ENCODE assay signal across 9 mouse cellular contexts in the genomic region with DNA sequence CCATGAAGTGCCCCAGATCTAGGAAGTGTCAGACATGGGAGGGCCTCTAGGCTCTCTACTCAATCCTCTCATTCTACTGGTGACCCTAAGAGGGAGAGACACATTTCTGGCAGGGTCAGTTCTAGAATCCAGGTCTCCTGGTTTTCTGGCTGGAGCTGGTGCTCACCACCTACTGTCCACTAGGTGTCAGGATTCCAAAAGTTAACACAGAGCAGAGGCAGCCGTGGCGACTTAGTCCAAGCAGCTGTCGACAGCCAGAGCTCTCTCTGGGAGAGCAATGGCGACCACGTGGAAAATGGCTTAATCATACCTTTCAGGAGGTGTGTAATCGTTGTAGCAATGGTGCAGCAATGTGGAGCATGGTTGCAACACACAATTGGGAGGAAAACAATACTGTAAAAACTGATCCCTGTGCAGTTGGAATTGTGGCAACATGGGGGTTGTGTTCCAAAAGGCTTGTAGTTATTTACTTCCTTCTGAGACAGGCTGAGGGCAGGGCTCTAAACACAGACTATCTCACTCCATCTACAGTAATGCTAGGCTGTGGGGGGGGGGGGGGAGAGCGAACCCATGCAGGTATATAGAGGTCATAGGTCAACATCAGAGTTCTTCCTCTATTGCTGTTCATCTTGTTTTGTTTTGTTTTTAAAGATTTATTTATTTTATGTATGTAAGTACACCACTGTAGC. TPM values are rescaled to one million over a fixed set of nuclear protein-coding genes. Genes with fewer than 3 reads are reported as not detected.
DNase-seq lines count a peak whose midpoint lies in the region; ATAC-seq and TF ChIP-seq lines count a peak whose summit lies in the region.
"Had no signal": no experiment of that assay in that cellular context is flagged by ENCODE, and none has a peak within 500 bp of the region (broad histone marks: within the 10 kb centered on the region; RNA-seq: fewer than 3 reads in every experiment).

No protein-coding gene starts in this region.

- peak; percentile 56; the same call in 1 of the 2 replicates for ATAC-seq in cerebellum, adult (ENCODE audit: insufficient number of reproducible peaks, low FRiP score, low TSS enrichment)
- ATAC-seq in forebrain, embryonic 11.5 days (replicated peaks; ENCODE audit: low FRiP score): peak; percentile 74
- peak; percentile 79 for ATAC-seq in heart, postnatal 0 days (ENCODE audit: insufficient read depth, low read depth)
- peak; percentile 43; the same call in 1 of the 2 replicates for ATAC-seq in liver, embryonic 14.5 days (ENCODE audit: insufficient read depth)
- peak; percentile 78 for ATAC-seq in neural tube, embryonic 11.5 days (ENCODE audit: insufficient read depth, low FRiP score, low TSS enrichment)

- no peak overlapping the region for H3K9ac ChIP-seq in ES-E14 (ENCODE audit: insufficient read depth, low read depth, low read length, poor library complexity, severe bottlenecking)
- no peak overlapping the region for H3K9ac ChIP-seq in forebrain, embryonic 11.5 days (ENCODE audit: low read length)
- H3K9ac ChIP-seq in heart, postnatal 0 days (replicated peaks; ENCODE audit: low read depth, low read length): no peak overlapping the region
- no peak overlapping the region for H3K9ac ChIP-seq in liver, embryonic 14.5 days (replicated peaks)
- H3K9ac ChIP-seq in neural tube, embryonic 11.5 days (ENCODE audit: low read length): no peak overlapping the region

- peak; percentile 75 for TF ChIP-seq CTCF in heart, postnatal 0 days (IDR thresholded peaks at IDR 0.05; ENCODE audit: low read depth)
- peak; percentile 80 for TF ChIP-seq CTCF in liver, embryonic 14.5 days (IDR thresholded peaks at IDR 0.05; ENCODE audit: low read depth)

- H3K4me1 ChIP-seq in ES-E14 (ENCODE audit: control insufficient read depth in 2 of 2, insufficient read depth in 2 of 2, low read length in 2 of 2, poor library complexity in 1 of 2): peaks cover 0 to 6% of the 10 kb centered on the region in 2 experiments; a peak in 1 of 4 replicates
- no peaks in the 10 kb centered on the region; the same call in 1 of the 2 replicates for H3K4me1 ChIP-seq in forebrain, embryonic 11.5 days (replicated peaks; ENCODE audit: control insufficient read depth, insufficient read depth, low read length)
- no peaks in the 10 kb centered on the region for H3K4me1 ChIP-seq in heart, postnatal 0 days (ENCODE audit: control insufficient read depth, insufficient read depth)
- H3K4me1 ChIP-seq in liver, embryonic 14.5 days (replicated peaks; ENCODE audit: control insufficient read depth in 2 of 2, insufficient read depth in 2 of 2, low read length in 1 of 2): peaks cover 0 to 2% of the 10 kb centered on the region in 2 experiments; a peak in 1 of 4 replicates
- H3K4me1 ChIP-seq in neural tube, embryonic 11.5 days (ENCODE audit: control insufficient read depth, insufficient read depth, low read length): no peaks in the 10 kb centered on the region

- no peaks in the 10 kb centered on the region for H3K9me3 ChIP-seq in ES-E14 (ENCODE audit: control insufficient read depth, insufficient read depth, low read depth, low read length)
- no peaks in the 10 kb centered on the region for H3K9me3 ChIP-seq in forebrain, embryonic 11.5 days (ENCODE audit: control insufficient read depth, low read length)
- no peaks in the 10 kb centered on the region for H3K9me3 ChIP-seq in heart, postnatal 0 days (replicated peaks; ENCODE audit: control insufficient read depth, low read length)
- no peaks in the 10 kb centered on the region for H3K9me3 ChIP-seq in liver, embryonic 14.5 days (ENCODE audit: control insufficient read depth, low read length)
- no peaks in the 10 kb centered on the region for H3K9me3 ChIP-seq in neural tube, embryonic 11.5 days (ENCODE audit: control insufficient read depth, low read length)

- H3K4me2 ChIP-seq in forebrain, embryonic 11.5 days (ENCODE audit: low read depth, low read length, severe bottlenecking): no peak overlapping the region
- H3K4me2 ChIP-seq in heart, postnatal 0 days (ENCODE audit: low read depth, low read length): no peak overlapping the region
- no peak overlapping the region for H3K4me2 ChIP-seq in liver, embryonic 14.5 days (ENCODE audit: low read depth)
- no peak overlapping the region for H3K4me2 ChIP-seq in neural tube, embryonic 11.5 days (ENCODE audit: low read depth)

- 13% methylated on average over 7 of the region's 7 CpGs for WGBS in forebrain, embryonic 11.5 days
- WGBS in heart, postnatal 0 days: 11% methylated on average over 7 of the region's 7 CpGs
- WGBS in liver, embryonic 14.5 days (ENCODE audit: insufficient replicate concordance): 8% methylated on average over 7 of the region's 7 CpGs
- WGBS in neural tube, embryonic 11.5 days: 13% methylated on average over 7 of the region's 7 CpGs

- peak; percentile 71 for DNase-seq in ES-E14 (ENCODE audit: low read depth, low spot score)
- peak; percentile 79 for DNase-seq in forebrain, embryonic 11.5 days (ENCODE audit: low spot score)
- DNase-seq in heart, postnatal 0 days (ENCODE audit: low spot score): peak; percentile 64
- DNase-seq in kidney, postnatal 25 days: peak; percentile 77 to 78
- DNase-seq in liver, embryonic 14.5 days (ENCODE audit: low read depth in 3 of 3, low spot score in 3 of 3): peak; percentile 27 to 32 (median 28)
- DNase-seq in neural tube, embryonic 11.5 days (ENCODE audit: low spot score): peak; percentile 75
- DNase-seq in thymus, postnatal 0 days (ENCODE audit: low spot score): peak; percentile 46

- no peaks in the 10 kb centered on the region for H3K27me3 ChIP-seq in forebrain, embryonic 11.5 days (ENCODE audit: control insufficient read depth, insufficient read depth, low read length)
- no peaks in the 10 kb centered on the region for H3K27me3 ChIP-seq in heart, postnatal 0 days (ENCODE audit: control insufficient read depth, insufficient read depth, low read length)
- H3K27me3 ChIP-seq in liver, embryonic 14.5 days (ENCODE audit: control insufficient read depth, insufficient read depth, low read length): no peaks in the 10 kb centered on the region
- H3K27me3 ChIP-seq in neural tube, embryonic 11.5 days (ENCODE audit: control insufficient read depth, insufficient read depth, low read length): no peaks in the 10 kb centered on the region

- H3K27ac ChIP-seq in ES-E14 (ENCODE audit: insufficient read depth, low read depth, low read length, poor library complexity, severe bottlenecking): no peak overlapping the region
- no peak overlapping the region for H3K27ac ChIP-seq in forebrain, embryonic 11.5 days (ENCODE audit: low read depth, low read length)
- no peak overlapping the region for H3K27ac ChIP-seq in heart, postnatal 0 days (ENCODE audit: low read depth)
- H3K27ac ChIP-seq in liver, embryonic 14.5 days: no peak overlapping the region
- H3K27ac ChIP-seq in neural tube, embryonic 11.5 days (ENCODE audit: low read depth, low read length): no peak overlapping the region

- in situ Hi-C loops in ES-E14 (cut with MboI; ENCODE audit: low sequenced_read_pairs in 2 of 2, unreplicated experiment in 2 of 2): loop anchor here in 1 of 2 experiments (10.0 kb wide), 1 partner anchor 222 kb away; no protein-coding TSS in a partner anchor

- H3K4me3 ChIP-seq in ES-E14 (ENCODE audit: insufficient read depth in 1 of 2, low read depth in 1 of 2, low read length in 2 of 2, poor library complexity in 1 of 2, severe bottlenecking in 1 of 2): no peak overlapping the region
- H3K4me3 ChIP-seq in forebrain, embryonic 11.5 days (ENCODE audit: low read depth, low read length): no peak overlapping the region
- no peak overlapping the region for H3K4me3 ChIP-seq in heart, postnatal 0 days (ENCODE audit: low read depth, low read length)
- H3K4me3 ChIP-seq in liver, embryonic 14.5 days (ENCODE audit: insufficient read depth in 1 of 2, low read depth in 2 of 2, low read length in 2 of 2): no peak overlapping the region
- no peak overlapping the region for H3K4me3 ChIP-seq in neural tube, embryonic 11.5 days (ENCODE audit: low read depth, low read length)

- no peaks in the 10 kb centered on the region for H3K36me3 ChIP-seq in ES-E14 (ENCODE audit: control insufficient read depth, insufficient read depth, low read length, poor library complexity, severe bottlenecking)
- no peaks in the 10 kb centered on the region for H3K36me3 ChIP-seq in forebrain, embryonic 11.5 days (ENCODE audit: control insufficient read depth, insufficient read depth, low read length)
- no peaks in the 10 kb centered on the region for H3K36me3 ChIP-seq in heart, postnatal 0 days (replicated peaks; ENCODE audit: control insufficient read depth, insufficient read depth, low read length)
- H3K36me3 ChIP-seq in liver, embryonic 14.5 days (replicated peaks; ENCODE audit: control insufficient read depth, insufficient read depth, low read depth): no peaks in the 10 kb centered on the region
- no peaks in the 10 kb centered on the region for H3K36me3 ChIP-seq in neural tube, embryonic 11.5 days (ENCODE audit: control insufficient read depth, insufficient read depth, low read length)

- no peak for TF ChIP-seq EP300 in heart, postnatal 0 days (IDR thresholded peaks at IDR 0.05; ENCODE audit: low read depth)
- no peak for TF ChIP-seq EP300 in liver, embryonic 14.5 days (IDR thresholded peaks at IDR 0.05; ENCODE audit: low read depth)

RNA-seq across cellular contexts. Expression of a gene that starts 19.5 kb away (rescaled TPM):
- 4.0 and 5.7 TPM in 2 replicates for total RNA-seq in ES-E14 (2012; rRNA removed)
- 5.2 and 5.3 TPM in 2 replicates for polyA plus RNA-seq in forebrain, embryonic 11.5 days (2014; fragmentation: Nextera tagmentation; extraction: Ambion mirVana)
- not detected in 2 replicates for total RNA-seq in heart, postnatal 0 days (2014; rRNA removed; ENCODE audit: low replicate concordance)
- polyA plus RNA-seq in heart, postnatal 0 days (2015; fragmentation: Nextera tagmentation; extraction: Ambion mirVana): 0.19 and 0.62 TPM in 2 replicates
- polyA plus RNA-seq in liver, embryonic 14.5 days (2012; rRNA removed): not detected in 2 replicates
- polyA plus RNA-seq in liver, embryonic 14.5 days (2014; fragmentation: Nextera tagmentation; extraction: Ambion mirVana): not detected in 2 replicates
- polyA plus RNA-seq in neural tube, embryonic 11.5 days (2014; fragmentation: Nextera tagmentation; extraction: Ambion mirVana): 4.2 and 4.3 TPM in 2 replicates
- 0.60 and 0.62 TPM in 2 replicates for polyA plus RNA-seq in thymus, postnatal 0 days (2015; fragmentation: Nextera tagmentation; extraction: Ambion mirVana)

RNA-seq across cellular contexts. Expression of a gene that starts 28.4 kb away (rescaled TPM):
- 0.13 and 0.16 TPM in 2 replicates for total RNA-seq in ES-E14 (2012; rRNA removed)
- polyA plus RNA-seq in forebrain, embryonic 11.5 days (2014; fragmentation: Nextera tagmentation; extraction: Ambion mirVana): not detected in 2 replicates
- not detected in 2 replicates for total RNA-seq in heart, postnatal 0 days (2014; rRNA removed; ENCODE audit: low replicate concordance)
- not detected in 2 replicates for polyA plus RNA-seq in heart, postnatal 0 days (2015; fragmentation: Nextera tagmentation; extraction: Ambion mirVana)
- polyA plus RNA-seq in liver, embryonic 14.5 days (2012; rRNA removed): not detected in 2 replicates
- polyA plus RNA-seq in liver, embryonic 14.5 days (2014; fragmentation: Nextera tagmentation; extraction: Ambion mirVana): not detected in 2 replicates
- not detected in 2 replicates for polyA plus RNA-seq in neural tube, embryonic 11.5 days (2014; fragmentation: Nextera tagmentation; extraction: Ambion mirVana)
- 0.16 TPM in 1 of 2 replicates, not detected in the other for polyA plus RNA-seq in thymus, postnatal 0 days (2015; fragmentation: Nextera tagmentation; extraction: Ambion mirVana)
- total RNA-seq: layer of hippocampus, postnatal 25 days had no signal

RNA-seq across cellular contexts. Expression of a gene that starts 41.3 kb away (rescaled TPM):
- 7.5 and 7.6 TPM in 2 replicates for total RNA-seq in ES-E14 (2012; rRNA removed)
- 1.4 and 2.4 TPM in 2 replicates for polyA plus RNA-seq in forebrain, embryonic 11.5 days (2014; fragmentation: Nextera tagmentation; extraction: Ambion mirVana)
- 2.6 and 3.4 TPM in 2 replicates for total RNA-seq in heart, postnatal 0 days (2014; rRNA removed; ENCODE audit: low replicate concordance)
- 12.7 and 19.2 TPM in 2 replicates for polyA plus RNA-seq in heart, postnatal 0 days (2015; fragmentation: Nextera tagmentation; extraction: Ambion mirVana)
- 0.64 and 1.6 TPM in 2 replicates for polyA plus RNA-seq in liver, embryonic 14.5 days (2012; rRNA removed)
- polyA plus RNA-seq in liver, embryonic 14.5 days (2014; fragmentation: Nextera tagmentation; extraction: Ambion mirVana): 1.7 TPM in 2 replicates
- 1.3 and 1.6 TPM in 2 replicates for polyA plus RNA-seq in neural tube, embryonic 11.5 days (2014; fragmentation: Nextera tagmentation; extraction: Ambion mirVana)
- 65.3 and 68.3 TPM in 2 replicates for polyA plus RNA-seq in thymus, postnatal 0 days (2015; fragmentation: Nextera tagmentation; extraction: Ambion mirVana)

Comparison
In these comparisons a context has a peak if more than half of its experiments do, and no peak if none do; other contexts are left out.
1. DNase-seq: peak in every context shown above with its lines; median percentile 79 in forebrain, embryonic 11.5 days; 78 in kidney, postnatal 25 days; 75 in neural tube, embryonic 11.5 days; 71 in ES-E14; 64 in heart, postnatal 0 days; 46 in thymus, postnatal 0 days; 28 in liver, embryonic 14.5 days.